Mouse (Mus musculus) C2C12 (cell line): ENCODE measurements around the gene Ptpru.

Source experiments
- CTCF ChIP-seq: IDR thresholded peaks from one replicate; pipeline ENCODE4 v1.5.1; 2011; ENCODE audit not compliant: control insufficient read depth, insufficient read depth, insufficient read length
- MAX ChIP-seq: IDR thresholded peaks from one replicate; pipeline ENCODE4 v1.6.1; 2011; ENCODE audit warnings: mild to moderate bottlenecking, control low read depth

GRCm38 (mm10) chr4:131796312-131797080 is 41.6 kb downstream of the Ptpru start:
- TF ChIP-seq MAX (no peak), CTCF (no peak)
